Mouse (Mus musculus): ENCODE measurements around the gene Setd1a. TPM values are rescaled to one million over a fixed set of nuclear protein-coding genes. Genes with fewer than 3 reads are reported as not detected.
A peak's percentile ranks its signal among the peaks of the same experiment; 100 is the strongest.

The Setd1a gene
- total and polyA plus RNA-seq, 2 experiments from 2014 or later, result 7.5 to 7.6 TPM

DNA sequence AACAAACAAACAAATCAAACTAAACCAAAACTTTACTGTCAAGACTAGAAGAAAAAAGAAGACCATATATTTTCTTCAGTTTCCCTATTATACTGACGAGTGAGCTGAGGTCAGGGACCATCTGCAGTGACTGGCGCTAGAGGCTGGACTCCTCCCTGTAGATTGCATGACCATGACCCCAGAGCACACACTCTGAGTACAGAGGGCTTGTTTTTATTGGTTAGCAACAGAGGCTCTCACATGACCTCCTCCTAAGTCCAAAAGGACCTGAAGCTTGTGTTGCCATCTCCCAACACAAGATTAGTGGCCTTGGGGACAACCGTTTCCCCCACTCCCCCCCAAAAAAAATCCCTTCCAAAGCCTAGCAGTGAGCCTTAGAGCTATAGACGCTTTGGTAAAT, 37.4 kb downstream of the Setd1a start:
- TF ChIP-seq CTCF (IDR thresholded peaks at IDR 0.05; ENCODE audit: low read depth) (no peak), EP300 (IDR thresholded peaks at IDR 0.05; ENCODE audit: low read depth) (no peak)
- no peaks in the 10 kb centered on the region for H3K36me3 ChIP-seq (replicated peaks; ENCODE audit: control insufficient read depth, insufficient read depth, low read length)
- 28% methylated on average over 4 of the region's 4 CpGs for WGBS
- H3K27ac ChIP-seq (ENCODE audit: low read depth), result peak overlapping the region; percentile 91
- 0 out of 2 replicates have a peak overlapping the region, but pooled peaks have one; percentile 3 for H3K4me3 ChIP-seq (ENCODE audit: low read depth, low read length)
- ATAC-seq (ENCODE audit: insufficient read depth, low read depth) (peak; percentile 84), DNase-seq (ENCODE audit: low spot score) (peak; percentile 71)
- no peaks in the 10 kb centered on the region for H3K9me3 ChIP-seq (replicated peaks; ENCODE audit: control insufficient read depth, low read length)
- peaks cover 7% of the 10 kb centered on the region; the same call in 1 of the 2 replicates for H3K4me1 ChIP-seq (ENCODE audit: control insufficient read depth, insufficient read depth)
- H3K9ac ChIP-seq (replicated peaks; ENCODE audit: low read depth, low read length), result peak overlapping the region; percentile 24; the same call in 1 of the 2 replicates
- H3K27me3 ChIP-seq (ENCODE audit: control insufficient read depth, insufficient read depth, low read length), result no peaks in the 10 kb centered on the region
- peak overlapping the region; percentile 47 for H3K4me2 ChIP-seq (ENCODE audit: low read depth, low read length)

DNA sequence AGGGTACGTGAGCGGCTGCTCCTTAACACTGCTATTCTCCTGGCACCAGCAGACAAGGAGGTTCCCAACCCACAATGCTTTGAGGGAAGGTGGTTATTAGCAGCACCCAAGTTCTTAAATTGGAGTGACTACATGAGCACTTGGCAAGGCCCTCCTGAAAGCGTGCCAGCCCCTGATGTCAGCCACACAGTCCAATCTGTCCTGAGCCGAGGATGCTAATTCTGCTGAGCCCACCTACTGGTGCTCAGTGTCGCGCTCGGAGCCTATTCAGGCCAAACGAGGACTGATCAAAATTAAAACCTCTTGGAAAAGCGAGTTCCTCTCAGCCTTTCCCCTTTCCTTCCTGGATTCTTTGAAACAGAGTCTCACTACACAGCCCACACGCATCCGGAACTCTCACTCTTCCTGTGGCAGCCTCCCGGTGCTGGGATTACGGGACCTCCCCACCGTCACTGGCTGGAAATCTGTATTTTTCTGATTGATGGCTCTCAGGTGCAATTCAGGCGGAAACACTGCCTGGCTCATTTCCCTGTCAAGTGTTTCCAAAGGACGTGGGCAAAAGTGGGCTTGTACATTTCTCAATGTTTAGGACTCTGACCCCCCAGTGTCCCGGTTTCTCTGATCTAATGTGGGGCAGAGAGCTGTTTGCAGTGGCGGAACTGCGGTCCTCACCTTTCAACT, 37.9 kb downstream of the Setd1a start:
- ATAC-seq (ENCODE audit: insufficient read depth, low read depth) (peak; percentile 89), DNase-seq (ENCODE audit: low spot score) (peak; percentile 92)
- H3K36me3 ChIP-seq (replicated peaks; ENCODE audit: control insufficient read depth, insufficient read depth, low read length), result no peaks in the 10 kb centered on the region
- H3K27ac ChIP-seq (ENCODE audit: low read depth), result peak overlapping the region; percentile 91
- 41% methylated on average over 19 of the region's 19 CpGs for WGBS
- H3K9me3 ChIP-seq (replicated peaks; ENCODE audit: control insufficient read depth, low read length), result no peaks in the 10 kb centered on the region
- H3K4me1 ChIP-seq (ENCODE audit: control insufficient read depth, insufficient read depth), result peaks cover 7% of the 10 kb centered on the region; the same call in 1 of the 2 replicates
- H3K27me3 ChIP-seq (ENCODE audit: control insufficient read depth, insufficient read depth, low read length), result no peaks in the 10 kb centered on the region
- 0 out of 2 replicates have a peak overlapping the region, but pooled peaks have one; percentile 3 for H3K4me3 ChIP-seq (ENCODE audit: low read depth, low read length)
- TF ChIP-seq CTCF (IDR thresholded peaks at IDR 0.05; ENCODE audit: low read depth) (no peak), EP300 (IDR thresholded peaks at IDR 0.05; ENCODE audit: low read depth) (no peak)
- H3K9ac ChIP-seq (replicated peaks; ENCODE audit: low read depth, low read length), result peak overlapping the region; percentile 24; the same call in 1 of the 2 replicates
- peak overlapping the region; percentile 47 for H3K4me2 ChIP-seq (ENCODE audit: low read depth, low read length)

GRCm38 (mm10) chr7:127815116-127815665, 38.7 kb downstream of the Setd1a start:
- Histone ChIP-seq H3K4me1 (ENCODE audit: control insufficient read depth, insufficient read depth) (peaks cover 7% of the 10 kb centered on the region; the same call in 1 of the 2 replicates), H3K27ac (ENCODE audit: low read depth) (peak overlapping the region; percentile 91; the same call in 1 of the 2 replicates), H3K9me3 (replicated peaks; ENCODE audit: control insufficient read depth, low read length) (no peaks in the 10 kb centered on the region), H3K36me3 (replicated peaks; ENCODE audit: control insufficient read depth, insufficient read depth, low read length) (no peaks in the 10 kb centered on the region), H3K4me2 (ENCODE audit: low read depth, low read length) (no peak overlapping the region), H3K27me3 (ENCODE audit: control insufficient read depth, insufficient read depth, low read length) (no peaks in the 10 kb centered on the region), H3K9ac (replicated peaks; ENCODE audit: low read depth, low read length) (no peak overlapping the region), H3K4me3 (ENCODE audit: low read depth, low read length) (no peak overlapping the region)
- DNase-seq (ENCODE audit: low spot score) (no peak), ATAC-seq (ENCODE audit: insufficient read depth, low read depth) (no peak)
- WGBS, result 87% methylated on average over 15 of the region's 15 CpGs
- TF ChIP-seq EP300 (IDR thresholded peaks at IDR 0.05; ENCODE audit: low read depth) (no peak), CTCF (IDR thresholded peaks at IDR 0.05; ENCODE audit: low read depth) (no peak)

DNA sequence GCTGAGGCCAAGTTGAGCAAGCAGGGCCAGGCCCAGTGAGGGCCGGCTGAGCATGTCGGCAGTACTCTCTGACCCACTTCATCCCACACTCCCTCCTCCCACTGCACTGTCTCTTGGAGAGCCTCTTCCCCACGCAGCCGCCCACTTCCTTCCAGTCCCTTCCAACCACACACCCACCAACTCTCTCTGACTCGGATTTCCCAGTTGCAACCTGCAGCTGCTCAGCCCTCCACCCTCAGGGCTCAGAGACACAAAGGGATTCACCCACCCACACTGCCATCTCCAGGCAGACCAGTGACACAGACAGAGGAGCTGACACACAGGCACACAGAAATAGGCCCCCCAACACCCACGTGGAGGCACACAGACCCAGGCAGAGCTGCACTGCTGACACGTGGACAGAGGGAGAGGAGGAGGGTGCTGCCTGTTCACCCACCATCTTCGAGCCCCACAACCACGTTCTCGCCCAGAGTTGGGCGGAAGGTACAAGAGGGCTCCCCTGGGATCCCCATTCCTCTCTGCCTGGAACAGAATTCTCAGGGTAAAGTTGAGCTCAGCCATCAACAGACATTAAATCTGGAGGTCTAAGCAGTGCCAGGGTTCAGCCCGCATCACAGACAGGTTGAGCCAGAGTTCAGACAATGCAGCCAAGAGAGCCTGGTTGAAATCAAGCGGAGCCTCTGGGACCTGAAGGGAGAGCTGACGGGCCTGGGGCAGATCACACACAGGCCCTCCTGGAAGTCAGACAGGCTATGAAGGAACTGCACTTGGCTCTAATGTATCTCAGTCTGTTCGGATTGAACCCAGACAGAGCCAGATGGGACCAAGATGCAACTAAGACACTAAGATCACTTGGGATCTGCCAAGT, 39.7 kb downstream of the Setd1a start:
- TF ChIP-seq CTCF (IDR thresholded peaks at IDR 0.05; ENCODE audit: low read depth) (peak; percentile 59), EP300 (IDR thresholded peaks at IDR 0.05; ENCODE audit: low read depth) (no peak)
- H3K9ac ChIP-seq (replicated peaks; ENCODE audit: low read depth, low read length), result no peak overlapping the region

DNA sequence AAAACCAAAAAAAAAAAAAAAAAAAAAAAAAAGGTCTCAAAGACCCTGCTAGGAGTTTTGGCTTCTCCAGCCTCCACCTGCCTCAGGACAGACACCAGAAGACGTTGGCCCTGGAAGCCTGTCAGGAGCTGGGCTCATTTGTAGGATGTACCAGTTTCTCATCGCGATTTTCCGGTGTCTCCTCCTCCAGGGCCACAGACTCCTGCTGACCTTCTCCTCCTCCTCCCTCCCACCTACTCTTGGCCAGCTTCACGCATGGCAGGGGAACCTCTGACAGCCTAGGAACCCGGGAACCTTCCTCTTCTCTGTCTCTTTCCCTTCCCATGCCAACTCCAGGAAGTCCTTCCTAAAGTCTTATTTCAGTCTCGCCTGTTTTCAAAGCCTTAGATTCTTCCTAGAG, 40.6 kb downstream of the Setd1a start:
- Histone ChIP-seq H3K4me3 (ENCODE audit: low read depth, low read length) (no peak overlapping the region), H3K27ac (ENCODE audit: low read depth) (no peak overlapping the region), H3K9me3 (replicated peaks; ENCODE audit: control insufficient read depth, low read length) (no peaks in the 10 kb centered on the region), H3K36me3 (replicated peaks; ENCODE audit: control insufficient read depth, insufficient read depth, low read length) (no peaks in the 10 kb centered on the region), H3K4me1 (ENCODE audit: control insufficient read depth, insufficient read depth) (peaks cover 7% of the 10 kb centered on the region; the same call in 1 of the 2 replicates), H3K27me3 (ENCODE audit: control insufficient read depth, insufficient read depth, low read length) (no peaks in the 10 kb centered on the region), H3K4me2 (ENCODE audit: low read depth, low read length) (no peak overlapping the region), H3K9ac (replicated peaks; ENCODE audit: low read depth, low read length) (no peak overlapping the region)
- WGBS, result 72% methylated on average over 7 of the region's 7 CpGs
- no peak for TF ChIP-seq EP300 (IDR thresholded peaks at IDR 0.05; ENCODE audit: low read depth)
- TF ChIP-seq CTCF (IDR thresholded peaks at IDR 0.05; ENCODE audit: low read depth), result no peak
- ATAC-seq (ENCODE audit: insufficient read depth, low read depth), result no peak
- DNase-seq (ENCODE audit: low spot score), result no peak

More for the DNA sequence above, 39.7 kb downstream of the Setd1a start:
- DNase-seq (ENCODE audit: low spot score), result peak; percentile 62
- Histone ChIP-seq H3K27me3 (ENCODE audit: control insufficient read depth, insufficient read depth, low read length) (no peaks in the 10 kb centered on the region), H3K9me3 (replicated peaks; ENCODE audit: control insufficient read depth, low read length) (no peaks in the 10 kb centered on the region), H3K4me3 (ENCODE audit: low read depth, low read length) (no peak overlapping the region), H3K36me3 (replicated peaks; ENCODE audit: control insufficient read depth, insufficient read depth, low read length) (no peaks in the 10 kb centered on the region), H3K4me2 (ENCODE audit: low read depth, low read length) (no peak overlapping the region), H3K27ac (ENCODE audit: low read depth) (peak overlapping the region; percentile 36; the same call in 1 of the 2 replicates), H3K4me1 (ENCODE audit: control insufficient read depth, insufficient read depth) (peaks cover 7% of the 10 kb centered on the region; the same call in 1 of the 2 replicates)
- peak; percentile 19; the same call in 1 of the 2 replicates for ATAC-seq (ENCODE audit: insufficient read depth, low read depth)
- WGBS, result 49% methylated on average over 15 of the region's 15 CpGs

All from heart, postnatal 0 days (tissue).